Mouse (Mus musculus): ENCODE results near the gene Gm4969.
"Not testable (repeated sequence)": the region's sequence is repeated elsewhere in the genome, so short reads cannot be mapped to it uniquely, and the experiment has no call there.

Gene Gm4969

GRCm38 (mm10) chr7:19159411-19159810, 41.2 kb upstream of the Gm4969 start:
- peaks cover 8% of the 10 kb centered on the region; the same call in 1 of the 2 replicates for H3K27me3 ChIP-seq (ENCODE audit: insufficient read depth, low read length)
- no peak for TF ChIP-seq POU5F1 (IDR thresholded peaks at IDR 0.05; ENCODE audit: borderline replicate concordance, low read length)
- no peak for TF ChIP-seq NANOG (IDR thresholded peaks at IDR 0.05; ENCODE audit: borderline replicate concordance, low read length)
- no peak for TF ChIP-seq CTCF (conservative IDR thresholded peaks at IDR 0.05; ENCODE audit: low read length)
- H3K4me1 ChIP-seq (replicated peaks; ENCODE audit: low read depth, low read length) = peaks cover 79% of the 10 kb centered on the region
- H3K4me3 ChIP-seq (replicated peaks; ENCODE audit: low read length) = peak overlapping the region; percentile 84
- no peaks in the 10 kb centered on the region for H3K9me3 ChIP-seq (ENCODE audit: low read length)
- peaks cover 37% of the 10 kb centered on the region for H3K36me3 ChIP-seq (ENCODE audit: insufficient read depth, low read length)

DNA sequence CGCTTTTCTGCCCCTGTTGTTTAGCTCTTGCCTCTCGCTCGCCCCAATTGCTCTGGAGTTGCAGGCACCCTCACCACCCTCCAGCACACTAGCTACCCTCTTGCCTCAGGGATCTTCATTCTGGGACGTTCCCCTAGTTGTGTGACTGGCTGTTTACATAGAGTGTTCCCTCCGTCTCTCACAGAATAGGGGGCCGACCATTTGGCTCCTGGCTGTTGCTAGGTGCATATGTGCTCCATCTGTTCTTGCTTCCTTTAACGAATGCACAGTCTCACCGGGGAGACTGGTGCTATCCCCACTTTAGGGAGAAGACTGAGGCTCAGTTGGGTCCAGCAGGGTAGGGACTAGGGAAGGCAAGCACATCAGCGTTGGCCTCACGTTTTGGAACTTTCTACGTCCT, 40.4 kb upstream of the Gm4969 start:
- Histone ChIP-seq H3K36me3 (ENCODE audit: insufficient read depth, low read length) (peaks cover 46% of the 10 kb centered on the region), H3K4me1 (replicated peaks; ENCODE audit: low read depth, low read length) (peaks cover 72% of the 10 kb centered on the region), H3K4me3 (replicated peaks; ENCODE audit: low read length) (no peak overlapping the region), H3K9me3 (ENCODE audit: low read length) (no peaks in the 10 kb centered on the region), H3K27me3 (ENCODE audit: insufficient read depth, low read length) (peaks cover 8% of the 10 kb centered on the region; the same call in 1 of the 2 replicates)
- no peak for TF ChIP-seq POU5F1 (IDR thresholded peaks at IDR 0.05; ENCODE audit: borderline replicate concordance, low read length)
- no peak for TF ChIP-seq CTCF (conservative IDR thresholded peaks at IDR 0.05; ENCODE audit: low read length)
- no peak for TF ChIP-seq NANOG (IDR thresholded peaks at IDR 0.05; ENCODE audit: borderline replicate concordance, low read length)

GRCm38 (mm10) chr7:19157160-19157800, 39.1 kb upstream of the Gm4969 start:
- no peak for TF ChIP-seq POU5F1 (IDR thresholded peaks at IDR 0.05; ENCODE audit: borderline replicate concordance, low read length)
- peak; percentile 31 for TF ChIP-seq CTCF (conservative IDR thresholded peaks at IDR 0.05; ENCODE audit: low read length)
- no peak overlapping the region; the same call in 1 of the 2 replicates for H3K4me3 ChIP-seq (replicated peaks; ENCODE audit: low read length)
- H3K4me1 ChIP-seq (replicated peaks; ENCODE audit: low read depth, low read length) = peaks cover 58% of the 10 kb centered on the region
- peaks cover 59% of the 10 kb centered on the region for H3K36me3 ChIP-seq (ENCODE audit: insufficient read depth, low read length)
- H3K27me3 ChIP-seq (ENCODE audit: insufficient read depth, low read length) = peaks cover 3% of the 10 kb centered on the region; the same call in 1 of the 2 replicates
- no peaks in the 10 kb centered on the region for H3K9me3 ChIP-seq (ENCODE audit: low read length)

DNA sequence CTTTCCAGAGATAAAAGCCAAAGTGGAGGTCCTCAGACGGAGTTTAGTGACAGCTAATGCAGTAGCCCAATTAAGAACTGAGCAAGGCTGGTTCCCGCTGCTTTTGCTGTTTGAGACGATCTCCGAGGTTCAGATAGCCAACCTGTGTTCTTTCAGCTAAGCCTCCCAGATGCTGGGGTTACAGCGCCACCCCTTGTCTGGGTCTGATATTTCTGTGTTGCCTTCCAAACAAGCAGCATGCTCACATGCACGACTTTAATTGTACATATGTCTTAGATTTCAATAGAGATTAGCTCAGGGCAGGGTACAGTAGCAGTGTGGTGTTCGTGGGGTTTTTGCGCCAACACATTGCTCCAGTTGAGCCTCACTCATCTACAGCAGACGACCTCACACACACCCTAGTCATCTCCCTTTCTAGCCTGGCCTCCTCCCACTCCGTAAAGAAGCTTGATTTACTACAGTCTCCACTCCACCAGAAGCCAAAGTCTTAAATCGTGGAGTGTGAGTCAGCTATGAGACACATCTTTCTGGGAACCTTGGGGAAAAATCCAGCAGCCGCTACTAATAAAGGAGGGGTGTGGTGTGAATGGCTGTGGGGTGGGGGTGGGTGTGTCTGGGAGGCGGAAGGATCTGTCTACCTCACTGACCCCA, 37.8 kb upstream of the Gm4969 start:
- Histone ChIP-seq H3K4me3 (replicated peaks; ENCODE audit: low read length) (0 out of 2 replicates have a peak overlapping the region, but pooled peaks have one; percentile 4), H3K4me1 (replicated peaks; ENCODE audit: low read depth, low read length) (peaks cover 68% of the 10 kb centered on the region), H3K27me3 (ENCODE audit: insufficient read depth, low read length) (peaks cover 2% of the 10 kb centered on the region; the same call in 1 of the 2 replicates), H3K9me3 (ENCODE audit: low read length) (no peaks in the 10 kb centered on the region), H3K36me3 (ENCODE audit: insufficient read depth, low read length) (peaks cover 72% of the 10 kb centered on the region)
- no peak for TF ChIP-seq NANOG (IDR thresholded peaks at IDR 0.05; ENCODE audit: borderline replicate concordance, low read length)
- peak; percentile 18; the same call in 1 of the 2 replicates for TF ChIP-seq CTCF (conservative IDR thresholded peaks at IDR 0.05; ENCODE audit: low read length)

- peaks cover 77% of the 10 kb centered on the region for H3K36me3 ChIP-seq (ENCODE audit: insufficient read depth, low read length)
- TF ChIP-seq CTCF (conservative IDR thresholded peaks at IDR 0.05; ENCODE audit: low read length) = no peak
- TF ChIP-seq NANOG (IDR thresholded peaks at IDR 0.05; ENCODE audit: borderline replicate concordance, low read length) = no peak
- no peak for TF ChIP-seq POU5F1 (IDR thresholded peaks at IDR 0.05; ENCODE audit: borderline replicate concordance, low read length)
Observed at GRCm38 (mm10) chr7:19154796-19155195, 36.6 kb upstream of the Gm4969 start.

DNA sequence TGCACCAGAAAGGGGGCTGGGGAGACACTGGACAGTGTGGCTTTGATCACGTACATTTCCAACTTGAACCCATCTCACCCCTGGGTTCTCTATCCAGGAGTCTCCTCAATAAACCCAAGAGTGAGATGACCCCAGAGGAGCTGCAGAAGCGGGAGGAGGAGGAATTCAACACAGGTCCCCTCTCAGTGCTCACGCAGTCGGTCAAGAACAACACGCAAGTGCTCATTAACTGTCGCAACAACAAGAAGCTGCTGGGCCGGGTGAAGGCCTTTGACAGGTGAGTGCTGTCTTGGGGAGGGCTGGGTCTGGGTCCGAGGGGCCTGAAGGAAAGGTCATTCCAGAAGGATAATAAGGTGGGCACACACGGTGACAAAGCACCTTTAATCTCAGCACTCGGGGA, 33.0 kb upstream of the Gm4969 start:
- H3K9me3 ChIP-seq (ENCODE audit: low read length); H3K27me3 ChIP-seq (ENCODE audit: insufficient read depth, low read length): not testable (repeated sequence)
- H3K4me1 ChIP-seq (replicated peaks; ENCODE audit: low read depth, low read length) = peaks cover 54% of the 10 kb centered on the region
- peaks cover 67% of the 10 kb centered on the region for H3K36me3 ChIP-seq (ENCODE audit: insufficient read depth, low read length)
- H3K4me3 ChIP-seq (replicated peaks; ENCODE audit: low read length) = peak overlapping the region; percentile 99

More at GRCm38 (mm10) chr7:19154796-19155195, 36.6 kb upstream of the Gm4969 start:
- peaks cover 68% of the 10 kb centered on the region for H3K4me1 ChIP-seq (replicated peaks; ENCODE audit: low read depth, low read length)
- H3K27me3 ChIP-seq (ENCODE audit: insufficient read depth, low read length) = peaks cover 2% of the 10 kb centered on the region; the same call in 1 of the 2 replicates
- no peak overlapping the region for H3K4me3 ChIP-seq (replicated peaks; ENCODE audit: low read length)
- H3K9me3 ChIP-seq (ENCODE audit: low read length) = no peaks in the 10 kb centered on the region

DNA sequence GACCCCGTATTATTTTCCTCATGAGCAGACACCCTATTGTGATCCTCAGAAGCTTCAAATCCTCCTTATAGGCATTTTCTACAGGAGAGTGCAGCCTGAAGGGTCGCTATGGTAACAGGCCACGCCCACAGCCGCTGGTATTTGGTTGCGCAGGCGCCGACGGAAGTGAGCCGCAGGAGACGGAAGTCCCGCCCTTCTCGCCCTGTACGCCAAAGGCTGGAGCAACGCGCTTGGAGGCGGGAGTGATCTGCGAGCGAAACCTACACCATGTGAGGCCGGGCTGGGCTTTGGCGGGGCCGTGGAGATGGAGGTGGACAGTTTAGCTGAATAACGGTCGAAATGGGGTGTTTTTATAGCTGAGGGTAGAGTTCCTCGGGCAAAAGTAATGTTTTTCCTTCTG, 31.5 kb upstream of the Gm4969 start, which contains the start of gene Snrpd2:
Gene Snrpd2 (plus strand): TSS at position 97 of the 400 bp plus-strand sequence.
- Histone ChIP-seq H3K27me3 (ENCODE audit: insufficient read depth, low read length) (no peaks in the 10 kb centered on the region), H3K4me1 (replicated peaks; ENCODE audit: low read depth, low read length) (peaks cover 42% of the 10 kb centered on the region), H3K36me3 (ENCODE audit: insufficient read depth, low read length) (peaks cover 63% of the 10 kb centered on the region), H3K9me3 (ENCODE audit: low read length) (no peaks in the 10 kb centered on the region), H3K4me3 (replicated peaks; ENCODE audit: low read length) (peak within 1 kb of the TSS; percentile 99)
- TF ChIP-seq CTCF (conservative IDR thresholded peaks at IDR 0.05; ENCODE audit: low read length) = no peak

DNA sequence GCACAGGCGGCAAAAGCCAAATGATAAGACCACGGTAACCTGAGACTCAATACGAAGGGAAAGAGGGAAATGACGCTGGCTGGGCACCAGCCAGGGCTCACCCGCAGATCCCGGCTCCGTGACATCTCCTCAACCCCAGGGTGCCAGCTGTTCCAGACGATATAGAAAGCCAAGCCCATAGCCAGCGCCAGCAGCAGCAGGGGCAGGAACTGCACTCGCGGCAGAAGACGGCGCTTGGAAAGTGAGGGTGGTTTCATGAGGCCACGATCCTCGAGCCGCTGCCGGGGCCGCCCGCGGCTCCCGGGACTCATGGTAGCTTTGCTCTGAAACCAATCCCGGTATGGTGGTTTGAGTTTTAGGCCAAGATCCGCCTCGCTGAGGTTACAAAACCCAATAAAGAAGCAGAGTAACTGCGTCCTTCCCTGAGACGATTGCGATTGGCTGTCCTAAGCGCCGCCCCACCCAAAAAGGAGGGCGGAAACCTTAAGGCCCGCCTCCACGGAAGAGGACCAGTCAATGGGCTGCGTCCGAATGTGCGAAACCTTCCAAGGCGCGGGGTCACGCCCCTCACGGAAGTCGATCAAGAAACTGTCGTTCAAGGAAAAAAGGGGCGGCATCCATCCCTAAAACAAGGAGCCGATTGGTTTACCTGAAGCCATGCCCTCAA, 30.8 kb upstream of the Gm4969 start, which contains the start of gene Qpctl:
Gene Qpctl (minus strand): TSS at position 417 of the 667 bp plus-strand sequence.
- peak within 1 kb of the TSS; percentile 99 for H3K4me3 ChIP-seq (replicated peaks; ENCODE audit: low read length)
- H3K4me1 ChIP-seq (replicated peaks; ENCODE audit: low read depth, low read length) = peaks cover 40% of the 10 kb centered on the region
- peaks cover 57% of the 10 kb centered on the region for H3K36me3 ChIP-seq (ENCODE audit: insufficient read depth, low read length)
- H3K27me3 ChIP-seq (ENCODE audit: insufficient read depth, low read length) = no peaks in the 10 kb centered on the region
- TF ChIP-seq NANOG (IDR thresholded peaks at IDR 0.05; ENCODE audit: borderline replicate concordance, low read length) (no peak), CTCF (conservative IDR thresholded peaks at IDR 0.05; ENCODE audit: low read length) (no peak), POU5F1 (IDR thresholded peaks at IDR 0.05; ENCODE audit: borderline replicate concordance, low read length) (no peak)
- no peaks in the 10 kb centered on the region for H3K9me3 ChIP-seq (ENCODE audit: low read length)
